Mouse (Mus musculus) activated CD4-positive, CD25-positive, alpha-beta regulatory T cell (primary cell): ENCODE results near the gene Sart1. TPM values are rescaled to one million over a fixed set of nuclear protein-coding genes. Genes with fewer than 3 reads are reported as not detected.

Experiments used
- polyA plus RNA-seq, 2 experiments: library from polyadenylated mRNA; unstranded; fragments of 100-300 nt; shearing (Covaris generic); gene quantifications; one replicate each; pipeline ENCODE4 v1.2.1; 2017

Sart1 gene
- 100 to 1,000 TPM; 177 to 178 TPM for polyA plus RNA-seq

GRCm38 (mm10) chr19:5388588-5389242 lies at the start of gene Sart1:
TSS of gene Sart1 (minus strand) at chr19:5388703.

GRCm38 (mm10) chr19:5424782-5425741 lies 36.6 kb upstream of the Sart1 start, which contains the start of the genes Drap1 and AI837181:
TSS of gene Drap1 (minus strand) at chr19:5424979.
TSS of gene AI837181 (plus strand) at chr19:5425144.

GRCm38 (mm10) chr19:5402293-5402692 lies 13.8 kb upstream of the Sart1 start, which contains the start of gene Tsga10ip:
TSS of gene Tsga10ip (minus strand) at chr19:5402526.

DNA sequence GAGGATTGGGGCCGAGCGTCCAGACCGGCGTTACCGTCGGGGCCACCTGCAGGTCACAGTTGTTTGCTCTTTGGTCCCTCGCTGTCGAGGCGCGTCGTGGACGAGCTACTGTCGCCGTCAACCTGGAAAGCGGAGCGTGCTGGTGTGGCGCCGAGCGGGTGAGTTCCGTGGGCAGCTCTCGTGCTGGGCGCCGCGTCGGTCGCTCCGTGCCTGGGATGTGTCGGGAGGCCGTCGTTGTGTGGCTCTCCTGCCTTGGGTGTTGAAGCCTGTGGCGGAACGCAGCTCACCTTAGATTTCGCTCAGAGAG lies 21.5 kb downstream of the Sart1 start, which contains the start of gene Banf1:
TSS of gene Banf1 (minus strand) at position 116 of the 307 bp plus-strand sequence.

GRCm38 (mm10) chr19:5366175-5367052 lies 22.1 kb downstream of the Sart1 start, which contains the start of gene Eif1ad:
TSS of gene Eif1ad (plus strand) at chr19:5366741.

GRCm38 (mm10) chr19:5349502-5349873 lies 39.0 kb downstream of the Sart1 start, which contains the start of gene Cst6:
TSS of gene Cst6 (minus strand) at chr19:5349574.

GRCm38 (mm10) chr19:5335441-5335840 lies 53.1 kb downstream of the Sart1 start, which contains the start of gene Catsper1:
TSS of gene Catsper1 (plus strand) at chr19:5335741.

Other genes starting within 250 kb of the Sart1 start
- 100 to 1,000 TPM in 1 of 2 experiments, 10 to 100 TPM in 1; 73.5 to 129 TPM for gene Pacs1, start 115.6 kb downstream of the Sart1 start, polyA plus RNA-seq
- gene Sf3b2, start 93.2 kb downstream of the Sart1 start, polyA plus RNA-seq, result 100 to 1,000 TPM; 293 to 325 TPM
- gene Gal3st3, start 90.4 kb downstream of the Sart1 start, polyA plus RNA-seq, result under 1 TPM; 0.10 to 0.39 TPM
- gene Catsper1, start 53.0 kb downstream of the Sart1 start, polyA plus RNA-seq, result under 1 TPM in 1 of 2 experiments, not detected in 1; 0.07 TPM
- gene Cst6, start 39.1 kb downstream of the Sart1 start, polyA plus RNA-seq, result 1 to 10 TPM; 3.0 to 5.4 TPM
- 10 to 100 TPM; 51.1 to 61.3 TPM for gene Eif1ad, start 22.0 kb downstream of the Sart1 start, polyA plus RNA-seq
- 100 to 1,000 TPM; 260 to 336 TPM for gene Banf1, start 21.5 kb downstream of the Sart1 start, polyA plus RNA-seq
- 1 to 10 TPM in 1 of 2 experiments, under 1 TPM in 1; 0.94 to 1.5 TPM for gene Tsga10ip, start 13.8 kb upstream of the Sart1 start, polyA plus RNA-seq
- gene Drap1, start 36.3 kb upstream of the Sart1 start, polyA plus RNA-seq, result 100 to 1,000 TPM; 175 to 253 TPM
- 10 to 100 TPM; 35.9 to 38.9 TPM for gene AI837181, start 36.4 kb upstream of the Sart1 start, polyA plus RNA-seq
- gene Fosl1, start 58.8 kb upstream of the Sart1 start, polyA plus RNA-seq, result under 1 TPM in 1 of 2 experiments, not detected in 1; 0.10 TPM
- gene Ccdc85b, start 69.2 kb upstream of the Sart1 start, polyA plus RNA-seq, result 10 to 100 TPM; 10.6 to 11.9 TPM
- 100 to 1,000 TPM; 135 to 140 TPM for gene Fibp, start 71.9 kb upstream of the Sart1 start, polyA plus RNA-seq
- gene Ctsw, start 79.8 kb upstream of the Sart1 start, polyA plus RNA-seq, result 100 to 1,000 TPM; 166 to 186 TPM
- gene Efemp2, start 85.3 kb upstream of the Sart1 start, polyA plus RNA-seq, result 1 to 10 TPM; 1.6 to 3.1 TPM
- gene Mus81, start 99.7 kb upstream of the Sart1 start, polyA plus RNA-seq, result 10 to 100 TPM; 56.5 to 60.6 TPM
- 1,000 to 10,000 TPM; 4,073 to 4,463 TPM for gene Cfl1, start 101.8 kb upstream of the Sart1 start, polyA plus RNA-seq
- gene 1700020D05Rik, start 115.1 kb upstream of the Sart1 start, polyA plus RNA-seq, result under 1 TPM in 1 of 2 experiments, not detected in 1; 0.22 TPM
- 10 to 100 TPM; 10.7 to 22.0 TPM for gene Snx32, start 121.8 kb upstream of the Sart1 start, polyA plus RNA-seq
- under 1 TPM in 1 of 2 experiments, not detected in 1; 0.57 TPM for gene Ovol1, start 171.9 kb upstream of the Sart1 start, polyA plus RNA-seq
- 10 to 100 TPM; 11.7 to 22.5 TPM for gene Ap5b1, start 179.3 kb upstream of the Sart1 start, polyA plus RNA-seq
- 100 to 1,000 TPM; 104 to 115 TPM for gene Rnaseh2c, start 213.2 kb upstream of the Sart1 start, polyA plus RNA-seq
- gene Kat5, start 221.5 kb upstream of the Sart1 start, polyA plus RNA-seq, result 10 to 100 TPM; 37.2 to 37.4 TPM
- 100 to 1,000 TPM; 137 to 140 TPM for gene Rela, start 248.8 kb upstream of the Sart1 start, polyA plus RNA-seq